Mouse (Mus musculus) adrenal gland, adult 2 months (tissue): ENCODE data around the gene Csf1. TPM values are rescaled to one million over a fixed set of nuclear protein-coding genes. Genes with fewer than 3 reads are reported as not detected.
"Not testable (repeated sequence)": the region's sequence is repeated elsewhere in the genome, so short reads cannot be mapped to it uniquely, and the experiment has no call there.

Source experiments
- DNase-seq: peaks from one replicate; pipeline ENCODE4 v3.0.0; 2021
- polyA plus RNA-seq: library from polyadenylated mRNA; depleted of rRNA; stranded (reverse); fragments of >200 nt; gene quantifications from 2 replicates; pipeline ENCODE4 v1.2.3, GENCODE M21; 2012
- total RNA-seq, 2 experiments: library from RNA; stranded (reverse); gene quantifications; 2 replicates each; pipeline ENCODE4 v1.2.3; 2021

The Csf1 gene
- total and polyA plus RNA-seq, 3 experiments, result 16.5 to 25.2 (median 21.1) TPM

GRCm38 (mm10) chr3:107748260-107748955 is 11.9 kb downstream of the Csf1 start:
- no peak for DNase-seq

- no peak for DNase-seq
Measured at GRCm38 (mm10) chr3:107746026-107746425, 14.2 kb downstream of the Csf1 start.

GRCm38 (mm10) chr3:107743650-107744049 is 16.6 kb downstream of the Csf1 start:
- no peak for DNase-seq

GRCm38 (mm10) chr3:107743107-107743506 is 17.2 kb downstream of the Csf1 start:
- peak; percentile 39 for DNase-seq

- DNase-seq, result no peak
Measured at GRCm38 (mm10) chr3:107742071-107742710, 18.1 kb downstream of the Csf1 start.

GRCm38 (mm10) chr3:107741387-107741786 is 18.9 kb downstream of the Csf1 start:
- no peak for DNase-seq

GRCm38 (mm10) chr3:107740578-107741207 is 19.6 kb downstream of the Csf1 start:
- peak; percentile 63 for DNase-seq

GRCm38 (mm10) chr3:107739966-107740365 is 20.3 kb downstream of the Csf1 start:
- DNase-seq, result no peak

GRCm38 (mm10) chr3:107739456-107739855 is 20.8 kb downstream of the Csf1 start:
- DNase-seq, result no peak

- DNase-seq, result no peak
Measured at GRCm38 (mm10) chr3:107738620-107739019, 21.6 kb downstream of the Csf1 start.

- no peak for DNase-seq
Measured at GRCm38 (mm10) chr3:107737609-107738190, 22.6 kb downstream of the Csf1 start.

- DNase-seq, result not testable (repeated sequence)
Measured at GRCm38 (mm10) chr3:107735620-107736019, 24.6 kb downstream of the Csf1 start.

- no peak for DNase-seq
Measured at GRCm38 (mm10) chr3:107733329-107733728, 26.9 kb downstream of the Csf1 start.

- DNase-seq, result no peak
Measured at GRCm38 (mm10) chr3:107730236-107730635, 30.0 kb downstream of the Csf1 start.

GRCm38 (mm10) chr3:107728509-107728908 is 31.8 kb downstream of the Csf1 start:
- DNase-seq, result no peak

- DNase-seq, result no peak
Measured at GRCm38 (mm10) chr3:107715971-107716370, 44.3 kb downstream of the Csf1 start.

- DNase-seq, result no peak
Measured at GRCm38 (mm10) chr3:107714276-107714933, 45.9 kb downstream of the Csf1 start.

GRCm38 (mm10) chr3:107712081-107712480 is 48.2 kb downstream of the Csf1 start:
- no peak for DNase-seq

- DNase-seq, result peak; percentile 26
Measured at GRCm38 (mm10) chr3:107709156-107709555, 51.1 kb downstream of the Csf1 start.

GRCm38 (mm10) chr3:107707239-107707638 is 53.0 kb downstream of the Csf1 start:
- no peak for DNase-seq

GRCm38 (mm10) chr3:107706164-107706563 is 54.1 kb downstream of the Csf1 start:
- DNase-seq, result no peak

- DNase-seq, result no peak
Measured at GRCm38 (mm10) chr3:107704371-107704705, 55.9 kb downstream of the Csf1 start.
